Mouse (Mus musculus) lung, adult 2 months (tissue): ENCODE results near the gene Traf3ip1.
A peak's percentile ranks its signal among the peaks of the same experiment; 100 is the strongest.

Experiments used
- CTCF ChIP-seq: fragments of 200-500 bp; IDR thresholded peaks from 2 replicates; pipeline ENCODE4 v1.5.1; 2011; ENCODE audit warnings: mild to moderate bottlenecking, low read length, control low read depth; ENCODE audit not compliant: insufficient read depth
- POLR2A ChIP-seq: fragments of 200-500 bp; IDR thresholded peaks from 2 replicates; pipeline ENCODE4 v1.6.1; 2011; ENCODE audit warnings: low read depth, mild to moderate bottlenecking, control low read depth, low read length, borderline replicate concordance; ENCODE audit errors: extremely low read depth

- TF ChIP-seq CTCF (peak; percentile 97), POLR2A (no peak)
Observed at GRCm38 (mm10) chr1:91523759-91524158, 29.3 kb downstream of the Traf3ip1 start.
